Mouse (Mus musculus) brown adipose tissue, adult 24 weeks (tissue): ENCODE measurements around the gene Thap12. TPM values are rescaled to one million over a fixed set of nuclear protein-coding genes. Genes with fewer than 3 reads are reported as not detected.

Experiments
- H3K27ac ChIP-seq: fragments of 200-500 bp; replicated peaks from 2 replicates; pipeline ENCODE4 v1.5.1; 2012; ENCODE audit warnings: low read depth, mild to moderate bottlenecking, low read length
- H3K4me1 ChIP-seq: fragments of 200-500 bp; 2 replicates; pipeline ENCODE4 v1.6.1; 2012; ENCODE audit warnings: low read length, mixed read lengths; ENCODE audit not compliant: control insufficient read depth, insufficient read depth, insufficient read length
- H3K4me3 ChIP-seq: fragments of 200-500 bp; 2 replicates; pipeline ENCODE4 v1.5.1; 2012; ENCODE audit warnings: low read depth, mild to moderate bottlenecking, low read length, moderate library complexity; ENCODE audit not compliant: insufficient read depth
- polyA plus RNA-seq: library from polyadenylated mRNA; stranded (reverse); fragments of >200 nt; gene quantifications from 2 replicates; pipeline ENCODE4 v1.2.4, GENCODE M21; 2012; ENCODE audit not compliant: missing spikeins, insufficient read depth, insufficient read length

Gene Thap12
- polyA plus RNA-seq, 1 experiment, result 35.8 TPM

GRCm38 (mm10) chr7:98721172-98721571 lies 18.3 kb downstream of the Thap12 start:
- H3K27ac ChIP-seq, result no peak overlapping the region
- no peaks in the 10 kb centered on the region for H3K4me1 ChIP-seq
- no peak overlapping the region for H3K4me3 ChIP-seq

DNA sequence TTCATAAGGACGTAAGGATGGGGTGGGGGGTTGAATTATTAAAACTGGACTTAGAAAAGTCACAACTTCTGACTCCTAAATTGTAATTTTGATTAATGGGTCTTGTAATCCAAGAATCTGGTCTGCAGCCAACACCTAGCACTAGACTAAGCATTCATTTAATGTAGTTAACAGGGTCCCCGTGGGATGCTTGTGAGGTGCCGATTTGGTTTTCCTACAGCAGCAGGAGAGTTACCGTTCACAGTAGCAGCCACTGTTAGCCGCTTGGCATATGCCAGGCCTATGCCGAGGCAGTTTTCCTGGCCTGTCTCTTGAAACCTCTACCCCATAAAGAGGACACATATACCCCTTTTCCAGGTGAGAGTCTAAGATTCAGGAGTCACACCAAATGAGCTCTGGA lies 18.7 kb downstream of the Thap12 start:
- H3K4me3 ChIP-seq, result no peak overlapping the region
- H3K4me1 ChIP-seq, result no peaks in the 10 kb centered on the region
- no peak overlapping the region for H3K27ac ChIP-seq

DNA sequence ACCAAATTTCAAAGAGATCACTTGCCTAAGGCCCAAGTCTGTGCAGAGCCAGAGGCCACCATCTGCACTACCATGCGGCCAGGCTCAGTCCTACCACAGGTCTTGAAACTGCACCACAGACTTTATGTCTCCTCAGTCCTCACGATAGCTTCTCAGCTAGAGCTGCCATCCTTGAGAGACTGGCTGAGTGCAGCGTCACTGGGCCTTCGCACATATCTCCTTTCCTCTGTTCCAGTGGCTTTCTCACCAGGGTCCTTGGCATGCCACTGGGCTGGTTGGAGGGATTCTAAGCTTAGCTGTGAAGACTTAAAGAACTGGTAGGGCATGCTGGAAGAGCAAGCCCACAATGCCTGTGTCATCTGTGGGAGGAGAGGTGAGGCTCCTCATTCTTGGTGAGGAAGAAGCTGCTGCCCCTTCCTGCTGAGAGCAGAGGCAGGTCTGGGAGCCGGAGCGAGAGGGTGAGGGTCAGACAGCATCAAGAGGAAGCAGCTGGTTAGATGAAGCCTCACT lies 22.8 kb downstream of the Thap12 start:
- Histone ChIP-seq H3K4me1 (no peaks in the 10 kb centered on the region), H3K27ac (no peak overlapping the region), H3K4me3 (no peak overlapping the region)

- no peaks in the 10 kb centered on the region for H3K4me1 ChIP-seq
- H3K27ac ChIP-seq, result no peak overlapping the region
- H3K4me3 ChIP-seq, result no peak overlapping the region
Measured at GRCm38 (mm10) chr7:98727986-98728385, 25.1 kb downstream of the Thap12 start.

GRCm38 (mm10) chr7:98728499-98728898 lies 25.6 kb downstream of the Thap12 start:
- H3K4me3 ChIP-seq, result no peak overlapping the region
- H3K4me1 ChIP-seq, result no peaks in the 10 kb centered on the region
- H3K27ac ChIP-seq, result no peak overlapping the region

GRCm38 (mm10) chr7:98729661-98730271 lies 26.9 kb downstream of the Thap12 start:
- no peak overlapping the region for H3K4me3 ChIP-seq

GRCm38 (mm10) chr7:98733958-98734357 lies 31.1 kb downstream of the Thap12 start:
- Histone ChIP-seq H3K4me1 (no peaks in the 10 kb centered on the region), H3K27ac (no peak overlapping the region), H3K4me3 (no peak overlapping the region)

More at GRCm38 (mm10) chr7:98729661-98730271, 26.9 kb downstream of the Thap12 start:
- Histone ChIP-seq H3K4me1 (no peaks in the 10 kb centered on the region), H3K27ac (no peak overlapping the region)

- H3K4me1 ChIP-seq, result no peaks in the 10 kb centered on the region
- no peak overlapping the region for H3K4me3 ChIP-seq
- H3K27ac ChIP-seq, result no peak overlapping the region
Measured at GRCm38 (mm10) chr7:98734876-98735275, 32.0 kb downstream of the Thap12 start.

- H3K4me1 ChIP-seq, result no peaks in the 10 kb centered on the region
- no peak overlapping the region for H3K27ac ChIP-seq
Measured at GRCm38 (mm10) chr7:98736780-98737550, 34.1 kb downstream of the Thap12 start.

DNA sequence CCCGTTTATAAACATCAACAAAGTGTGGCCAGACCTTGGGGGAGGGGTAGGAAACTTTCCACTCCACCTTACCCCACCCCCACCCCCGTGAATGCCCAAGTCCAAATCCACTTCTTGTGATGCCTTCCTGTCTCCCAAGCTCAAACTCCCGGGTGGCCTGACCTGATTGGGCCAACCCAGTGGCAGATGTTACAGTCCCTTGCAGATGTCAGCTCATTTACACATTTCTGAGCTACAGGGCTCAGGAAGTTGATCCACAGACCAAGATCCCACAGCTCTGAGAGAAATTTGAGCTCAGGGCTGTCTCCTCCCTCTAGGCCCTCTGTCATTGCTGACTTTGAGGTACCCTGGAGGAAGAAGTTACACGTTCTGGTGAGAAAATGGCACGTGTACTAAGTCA lies 37.5 kb downstream of the Thap12 start:
- H3K4me1 ChIP-seq, result no peaks in the 10 kb centered on the region
- H3K27ac ChIP-seq, result no peak overlapping the region
- no peak overlapping the region for H3K4me3 ChIP-seq

More at GRCm38 (mm10) chr7:98736780-98737550, 34.1 kb downstream of the Thap12 start:
- no peak overlapping the region for H3K4me3 ChIP-seq

GRCm38 (mm10) chr7:98743312-98743711 lies 40.4 kb downstream of the Thap12 start:
- no peak overlapping the region for H3K27ac ChIP-seq
- H3K4me3 ChIP-seq, result no peak overlapping the region

DNA sequence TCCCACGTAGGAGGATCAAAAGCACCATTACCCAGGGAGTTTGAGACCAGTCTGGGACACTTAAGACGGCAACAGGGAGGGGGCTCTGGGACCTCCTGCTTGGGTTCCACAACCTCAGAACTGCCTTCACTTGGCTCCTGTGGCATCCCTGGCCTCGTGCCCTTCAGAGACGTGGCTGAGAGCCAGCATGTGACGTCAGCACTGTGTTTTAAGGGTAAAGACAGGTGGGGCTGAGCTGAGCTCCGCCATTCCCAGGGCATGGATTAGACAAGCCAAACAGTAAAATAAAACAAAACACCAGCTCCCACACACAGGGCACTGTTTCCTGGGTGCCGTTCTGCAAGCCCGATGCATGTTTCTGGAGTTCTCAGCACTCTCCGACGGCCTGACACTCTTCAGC lies 47.5 kb downstream of the Thap12 start:
- Histone ChIP-seq H3K4me3 (no peak overlapping the region), H3K27ac (no peak overlapping the region), H3K4me1 (no peaks in the 10 kb centered on the region)

More at GRCm38 (mm10) chr7:98743312-98743711, 40.4 kb downstream of the Thap12 start:
- no peaks in the 10 kb centered on the region for H3K4me1 ChIP-seq

GRCm38 (mm10) chr7:98752680-98753079 lies 49.8 kb downstream of the Thap12 start:
- Histone ChIP-seq H3K4me3 (no peak overlapping the region), H3K27ac (no peak overlapping the region), H3K4me1 (no peaks in the 10 kb centered on the region)

DNA sequence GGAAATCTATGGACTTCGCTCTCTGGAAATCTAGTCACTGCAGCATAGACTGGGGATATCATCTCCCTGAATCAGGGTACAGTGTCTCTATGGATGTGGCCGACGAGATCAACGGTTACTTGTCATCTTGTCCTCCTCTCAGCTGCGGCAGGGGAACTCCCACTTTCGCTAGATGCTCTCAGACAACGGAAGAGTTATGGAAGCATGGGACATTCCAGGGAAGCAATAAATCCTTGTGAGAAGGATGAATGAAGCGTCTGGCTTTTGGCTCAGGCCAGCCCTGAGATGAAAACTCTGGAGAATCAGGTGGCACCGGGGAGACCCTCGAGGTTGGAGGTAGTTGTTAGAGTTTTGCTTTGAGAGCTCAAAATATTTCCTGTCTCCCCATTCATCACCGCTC lies 53.1 kb downstream of the Thap12 start:
- Histone ChIP-seq H3K4me3 (no peak overlapping the region), H3K27ac (no peak overlapping the region), H3K4me1 (no peaks in the 10 kb centered on the region)

DNA sequence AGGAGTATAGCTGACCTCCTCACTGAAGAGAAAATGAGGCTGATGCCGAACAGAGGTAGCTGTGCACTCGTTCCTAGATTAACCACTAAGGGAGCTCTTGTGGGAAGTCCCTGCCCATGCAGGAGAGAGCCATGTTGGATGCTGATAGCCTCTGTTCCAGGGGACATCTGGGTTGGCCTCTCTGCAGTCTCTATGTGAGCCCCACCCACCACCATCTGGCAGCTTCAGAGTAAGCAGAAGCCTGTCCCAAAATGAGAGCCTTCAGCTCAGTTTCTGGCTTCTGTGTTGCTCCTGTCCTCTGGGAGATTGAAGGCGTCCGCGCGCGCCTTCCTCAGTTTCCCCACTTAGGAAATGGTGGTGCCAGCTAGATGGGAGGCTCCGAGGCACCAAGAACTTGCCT lies 53.7 kb downstream of the Thap12 start:
- no peak overlapping the region for H3K4me3 ChIP-seq
- H3K27ac ChIP-seq, result no peak overlapping the region
- H3K4me1 ChIP-seq, result no peaks in the 10 kb centered on the region

DNA sequence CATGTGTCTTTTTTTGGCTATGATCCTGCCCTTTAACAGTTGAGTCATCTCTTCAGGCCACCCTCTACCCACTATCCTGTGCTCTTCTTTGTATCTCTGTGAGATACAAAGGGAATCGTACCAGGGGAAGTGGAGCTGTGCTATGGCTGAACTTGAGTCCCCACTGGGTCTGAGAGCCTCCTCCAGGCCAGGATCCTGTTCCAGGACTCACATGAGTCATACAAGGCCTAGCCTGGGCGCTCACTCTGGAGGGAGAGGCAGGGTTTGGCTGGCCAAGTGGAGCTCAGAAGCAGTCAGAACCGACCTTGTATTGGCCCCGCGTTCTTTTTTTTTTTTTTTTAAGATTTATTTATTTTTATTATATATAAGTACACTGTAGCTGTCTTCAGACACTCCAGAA lies 57.2 kb downstream of the Thap12 start:
- Histone ChIP-seq H3K4me1 (no peaks in the 10 kb centered on the region), H3K4me3 (no peak overlapping the region), H3K27ac (no peak overlapping the region)
